Mouse (Mus musculus): Measurements from ENCODE around the gene Reep6.
A peak's percentile ranks its signal among the peaks of the same experiment; 100 is the strongest.
"Not testable (repeated sequence)": the region's sequence is repeated elsewhere in the genome, so short reads cannot be mapped to it uniquely, and the experiment has no call there.

Gene Reep6

GRCm38 (mm10) chr10:80325045-80325444, 4.7 kb upstream of the Reep6 start:
- no peak for DNase-seq (ENCODE audit: extremely low spot score)

GRCm38 (mm10) chr10:80330084-80330483, 331 bp downstream of the Reep6 start:
- no peak for DNase-seq (ENCODE audit: extremely low spot score)

GRCm38 (mm10) chr10:80330888-80331287, 1.1 kb downstream of the Reep6 start:
- no peak for DNase-seq (ENCODE audit: extremely low spot score)

- no peak for DNase-seq (ENCODE audit: extremely low spot score)
These were observed 2.1 kb downstream of the Reep6 start for GRCm38 (mm10) chr10:80331636-80332524.

GRCm38 (mm10) chr10:80332525-80332989, 2.8 kb downstream of the Reep6 start:
- DNase-seq (ENCODE audit: extremely low spot score) = no peak

- DNase-seq (ENCODE audit: extremely low spot score) = no peak
These were observed 6.5 kb downstream of the Reep6 start for GRCm38 (mm10) chr10:80336263-80336662.

GRCm38 (mm10) chr10:80339941-80340750, 10.4 kb downstream of the Reep6 start:
- peak; percentile 84 for DNase-seq (ENCODE audit: extremely low spot score)

GRCm38 (mm10) chr10:80341026-80341425, 11.3 kb downstream of the Reep6 start:
- no peak for DNase-seq (ENCODE audit: extremely low spot score)

- DNase-seq (ENCODE audit: extremely low spot score) = no peak
These were observed 11.9 kb downstream of the Reep6 start for GRCm38 (mm10) chr10:80341491-80342304.

- no peak for DNase-seq (ENCODE audit: extremely low spot score)
These were observed 12.6 kb downstream of the Reep6 start for GRCm38 (mm10) chr10:80342305-80342748.

GRCm38 (mm10) chr10:80342749-80343424, 13.1 kb downstream of the Reep6 start:
- peak; percentile 74 for DNase-seq (ENCODE audit: extremely low spot score)

GRCm38 (mm10) chr10:80343425-80343895, 13.7 kb downstream of the Reep6 start:
- DNase-seq (ENCODE audit: extremely low spot score) = no peak

GRCm38 (mm10) chr10:80344131-80344661, 14.4 kb downstream of the Reep6 start:
- no peak for DNase-seq (ENCODE audit: extremely low spot score)

GRCm38 (mm10) chr10:80345122-80345521, 15.4 kb downstream of the Reep6 start:
- no peak for DNase-seq (ENCODE audit: extremely low spot score)

GRCm38 (mm10) chr10:80345929-80346328, 16.2 kb downstream of the Reep6 start:
- not testable (repeated sequence) for DNase-seq (ENCODE audit: extremely low spot score)

GRCm38 (mm10) chr10:80347514-80347967, 17.8 kb downstream of the Reep6 start:
- DNase-seq (ENCODE audit: extremely low spot score) = no peak

GRCm38 (mm10) chr10:80348244-80348781, 18.6 kb downstream of the Reep6 start, which contains the start of gene Adamtsl5:
TSS of gene Adamtsl5 (minus strand) at chr10:80348412.
- DNase-seq (ENCODE audit: extremely low spot score) = peak; percentile 74

GRCm38 (mm10) chr10:80348981-80349380, 19.2 kb downstream of the Reep6 start:
- no peak for DNase-seq (ENCODE audit: extremely low spot score)

- peak; percentile 87 for DNase-seq (ENCODE audit: extremely low spot score)
These were observed 20.5 kb downstream of the Reep6 start for GRCm38 (mm10) chr10:80350292-80350691.

- no peak for DNase-seq (ENCODE audit: extremely low spot score)
These were observed 22.1 kb downstream of the Reep6 start for GRCm38 (mm10) chr10:80351896-80352295.
